Mouse (Mus musculus) liver, embryonic 13.5 days (tissue): ENCODE measurements around the gene Serpinb7. TPM values are rescaled to one million over a fixed set of nuclear protein-coding genes. Genes with fewer than 3 reads are reported as not detected.

Experiments used
- ATAC-seq: fragments of 200-750 bp; cut with Nextera tagmentation; 2 replicates; pipeline ENCODE4 v1.8.0; 2017; ENCODE audit warnings: low read depth, mild to moderate bottlenecking, moderate number of reproducible peaks, moderate library complexity
- DNase-seq: peaks from one replicate; pipeline ENCODE4 v3.0.0; 2022
- H3K27ac ChIP-seq: fragments of 300-500 bp; sonication (generic); 2 replicates; pipeline ENCODE4 v1.5.1; 2015; ENCODE audit warnings: moderate library complexity, mild to moderate bottlenecking, inconsistent platforms
- H3K27me3 ChIP-seq: fragments of 300-500 bp; sonication (generic); 2 replicates; pipeline ENCODE4 v1.6.1; 2015; ENCODE audit warnings: mild to moderate bottlenecking, inconsistent platforms
- H3K36me3 ChIP-seq: fragments of 300-500 bp; sonication (generic); 2 replicates; pipeline ENCODE4 v1.6.1; 2015; ENCODE audit warnings: mild to moderate bottlenecking, inconsistent platforms
- H3K4me1 ChIP-seq: fragments of 300-500 bp; sonication (generic); replicated peaks from 2 replicates; pipeline ENCODE4 v1.6.1; 2015; ENCODE audit warnings: inconsistent platforms
- H3K4me2 ChIP-seq: fragments of 300-500 bp; sonication (generic); 2 replicates; pipeline ENCODE4 v1.6.1; 2015; ENCODE audit warnings: inconsistent platforms, mild to moderate bottlenecking, moderate library complexity
- H3K4me3 ChIP-seq: fragments of 300-500 bp; sonication (generic); replicated peaks from 2 replicates; pipeline ENCODE4 v1.5.1; 2015; ENCODE audit warnings: mild to moderate bottlenecking, inconsistent platforms
- H3K9ac ChIP-seq: fragments of 300-500 bp; sonication (generic); 2 replicates; pipeline ENCODE4 v1.6.1; 2015; ENCODE audit warnings: mild to moderate bottlenecking, inconsistent platforms
- H3K9me3 ChIP-seq: fragments of 300-500 bp; sonication (generic); replicated peaks from 2 replicates; pipeline ENCODE4 v1.6.1; 2016; ENCODE audit warnings: inconsistent platforms
- WGBS: fragments of 180-500 bp; shearing (Covaris S2); methylation state at CpG from one replicate; pipeline ENCODE4 v1.1.7; 2015; ENCODE audit not compliant: insufficient replicate concordance; 5-methylcytosine and 5-hydroxymethylcytosine counted together
- polyA plus RNA-seq: library from polyadenylated mRNA; unstranded; fragments of >200 nt; fragmentation: Nextera tagmentation; extraction: Ambion mirVana; gene quantifications from 2 replicates; pipeline ENCODE4 v1.2.1, GENCODE M21; 2015

Gene Serpinb7
- polyA plus RNA-seq, 1 experiment from 2014 or later: not detected

GRCm38 (mm10) chr1:107489577-107489976 lies 90.1 kb downstream of the Serpinb7 start:
- Histone ChIP-seq H3K27me3 (no peaks in the 10 kb centered on the region), H3K36me3 (no peaks in the 10 kb centered on the region), H3K27ac (no peak overlapping the region), H3K4me3 (no peak overlapping the region), H3K4me1 (no peaks in the 10 kb centered on the region), H3K9ac (no peak overlapping the region), H3K9me3 (no peaks in the 10 kb centered on the region), H3K4me2 (no peak overlapping the region)
- WGBS: 52% methylated on average over 8 of the region's 8 CpGs
- ATAC-seq (no peak), DNase-seq (no peak)

GRCm38 (mm10) chr1:107496789-107497188 lies 97.3 kb downstream of the Serpinb7 start:
- H3K4me2 ChIP-seq: no peak overlapping the region
- H3K4me1 ChIP-seq: no peaks in the 10 kb centered on the region
- no peak overlapping the region for H3K27ac ChIP-seq
- no peaks in the 10 kb centered on the region for H3K27me3 ChIP-seq
- peak; percentile 65; the same call in 1 of the 2 replicates for ATAC-seq
- H3K36me3 ChIP-seq: no peaks in the 10 kb centered on the region
- no peak overlapping the region for H3K9ac ChIP-seq
- DNase-seq: no peak
- no peak overlapping the region for H3K4me3 ChIP-seq
- WGBS: 18% methylated on average over 2 of the region's 2 CpGs
- H3K9me3 ChIP-seq: no peaks in the 10 kb centered on the region

- no peak overlapping the region for H3K27ac ChIP-seq
- no peak overlapping the region for H3K4me3 ChIP-seq
- no peaks in the 10 kb centered on the region for H3K36me3 ChIP-seq
- ATAC-seq (no peak), DNase-seq (no peak)
- H3K9ac ChIP-seq: no peak overlapping the region
- H3K4me2 ChIP-seq: no peak overlapping the region
- no peaks in the 10 kb centered on the region for H3K4me1 ChIP-seq
- H3K9me3 ChIP-seq: no peaks in the 10 kb centered on the region
- no peaks in the 10 kb centered on the region for H3K27me3 ChIP-seq
These were observed 102.6 kb downstream of the Serpinb7 start for GRCm38 (mm10) chr1:107502025-107502424.

Other genes starting within 250 kb of the Serpinb7 start
- not detected in 2 replicates for gene Serpinb3b, start 121.3 kb upstream of the Serpinb7 start, polyA plus RNA-seq
- not detected in 2 replicates for gene Serpinb3c, start 121.3 kb upstream of the Serpinb7 start, polyA plus RNA-seq
- not detected in 2 replicates for gene Serpinb11, start 38.5 kb upstream of the Serpinb7 start, polyA plus RNA-seq
- 4.0 and 4.6 TPM in 2 replicates for gene Serpinb2, start 111.8 kb downstream of the Serpinb7 start, polyA plus RNA-seq
- gene Serpinb8, start 190.4 kb downstream of the Serpinb7 start, polyA plus RNA-seq: 0.21 and 0.31 TPM in 2 replicates